Mouse (Mus musculus) thymus, adult 2 months (tissue): ENCODE results near the gene Pcbp3.

Source experiments
- CTCF ChIP-seq: fragments of 200-500 bp; IDR thresholded peaks from 2 replicates; pipeline ENCODE4 v1.5.1; 2012; ENCODE audit warnings: mild to moderate bottlenecking, control low read depth, low read length, moderate library complexity, borderline replicate concordance; ENCODE audit not compliant: control insufficient read depth, poor library complexity, insufficient read depth; ENCODE audit errors: extremely low read depth
- POLR2A ChIP-seq: fragments of 200-500 bp; IDR thresholded peaks from 2 replicates; pipeline ENCODE4 v1.6.1; 2012; ENCODE audit warnings: mild to moderate bottlenecking, low read length, control low read depth, moderate library complexity; ENCODE audit not compliant: control insufficient read depth, poor library complexity, insufficient read depth; ENCODE audit errors: extremely low read depth

DNA sequence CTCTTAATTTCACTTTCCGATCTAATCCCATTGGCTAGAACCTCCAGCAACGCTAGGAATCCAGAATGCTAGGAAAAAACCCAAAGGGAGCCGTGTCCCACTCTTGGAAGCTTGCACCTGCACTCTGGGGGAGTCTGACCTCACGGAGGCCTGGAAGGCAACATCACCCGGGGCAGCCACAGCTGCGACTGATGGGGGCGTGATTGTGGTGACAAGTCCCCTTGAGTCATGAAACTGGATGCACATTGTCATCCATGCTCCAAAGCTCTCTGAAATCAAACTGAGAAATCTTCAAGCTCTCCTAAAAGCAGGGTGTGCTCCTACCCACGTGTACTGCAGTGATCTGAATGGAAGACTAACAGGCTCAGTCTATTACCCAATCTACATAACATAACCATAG, 224.9 kb downstream of the Pcbp3 start:
- TF ChIP-seq CTCF, result no peak
- no peak for TF ChIP-seq POLR2A
